Mouse (Mus musculus) intestine, embryonic 14.5 days (tissue): Measurements from ENCODE around the gene P2rx2. TPM values are rescaled to one million over a fixed set of nuclear protein-coding genes. Genes with fewer than 3 reads are reported as not detected.

Experiments used
- ATAC-seq: fragments of 200-750 bp; cut with Nextera tagmentation; replicated peaks from 2 replicates; pipeline ENCODE4 v1.8.0; 2017; ENCODE audit warnings: low read depth, moderate number of reproducible peaks, moderate TSS enrichment, moderate library complexity; ENCODE audit not compliant: low FRiP score, low TSS enrichment
- DNase-seq: peaks from one replicate; pipeline ENCODE4 v3.0.0-alpha.2; 2018; ENCODE audit warnings: low spot score
- H3K27ac ChIP-seq: fragments of 300-500 bp; sonication (generic); 2 replicates; pipeline ENCODE4 v1.5.1; 2014; ENCODE audit warnings: low read depth, mild to moderate bottlenecking, control low read depth
- H3K27me3 ChIP-seq: fragments of 300-500 bp; sonication (generic); replicated peaks from 2 replicates; pipeline ENCODE4 v1.6.1; 2014; ENCODE audit warnings: low read length, control low read depth; ENCODE audit not compliant: control insufficient read depth, insufficient read depth
- H3K36me3 ChIP-seq: fragments of 300-500 bp; sonication (generic); 2 replicates; pipeline ENCODE4 v1.6.1; 2014; ENCODE audit warnings: low read length, control low read depth; ENCODE audit not compliant: control insufficient read depth, insufficient read depth
- H3K4me1 ChIP-seq: fragments of 300-500 bp; sonication (generic); replicated peaks from 2 replicates; pipeline ENCODE4 v1.6.1; 2014; ENCODE audit warnings: low read length, control low read depth, mixed read lengths; ENCODE audit not compliant: control insufficient read depth, insufficient read depth
- H3K4me2 ChIP-seq: fragments of 300-500 bp; sonication (generic); 2 replicates; pipeline ENCODE4 v1.6.1; 2014; ENCODE audit warnings: low read length
- H3K4me3 ChIP-seq: fragments of 300-500 bp; sonication (generic); 2 replicates; pipeline ENCODE4 v1.5.1; 2014; ENCODE audit warnings: low read depth, low read length, control low read depth, mixed read lengths
- H3K9ac ChIP-seq: fragments of 300-500 bp; sonication (generic); 2 replicates; pipeline ENCODE4 v1.6.1; 2014; ENCODE audit warnings: mild to moderate bottlenecking, low read length
- H3K9me3 ChIP-seq: fragments of 300-500 bp; sonication (generic); 2 replicates; pipeline ENCODE4 v1.6.1; 2016; ENCODE audit warnings: low read length, control low read depth; ENCODE audit not compliant: control insufficient read depth
- WGBS: fragments of 180-500 bp; shearing (Covaris S2); extraction: QIAGEN DNeasy Blood & Tissue Kit; methylation state at CpG from one replicate; pipeline ENCODE4 v1.1.7; 2014; 5-methylcytosine and 5-hydroxymethylcytosine counted together
- polyA plus RNA-seq: library from polyadenylated mRNA; unstranded; fragments of >200 nt; fragmentation: Nextera tagmentation; extraction: Ambion mirVana; gene quantifications from 2 replicates; pipeline ENCODE4 v1.2.1, GENCODE M21; 2014

Gene P2rx2
- polyA plus RNA-seq, result 0.77 and 1.1 TPM in 2 replicates

- H3K9me3 ChIP-seq, result no peaks in the 10 kb centered on the region
- DNase-seq (peak; percentile 81), ATAC-seq (peak; percentile 80)
- no peak within 1 kb of the TSS for H3K27ac ChIP-seq
- H3K4me1 ChIP-seq, result peaks cover 5% of the 10 kb centered on the region; the same call in 1 of the 2 replicates
- peak within 1 kb of the TSS; percentile 95 for H3K4me2 ChIP-seq
- peaks cover 26% of the 10 kb centered on the region for H3K27me3 ChIP-seq
- peak within 1 kb of the TSS; percentile 39 for H3K9ac ChIP-seq
- peaks cover 9% of the 10 kb centered on the region; the same call in 1 of the 2 replicates for H3K36me3 ChIP-seq
- H3K4me3 ChIP-seq, result peak within 1 kb of the TSS; percentile 42
- 2% methylated on average over 43 of the region's 43 CpGs for WGBS
Measured at GRCm38 (mm10) chr5:110342648-110343284, at the start of gene P2rx2. TSS of gene P2rx2 (minus strand) at chr5:110343212.

DNA sequence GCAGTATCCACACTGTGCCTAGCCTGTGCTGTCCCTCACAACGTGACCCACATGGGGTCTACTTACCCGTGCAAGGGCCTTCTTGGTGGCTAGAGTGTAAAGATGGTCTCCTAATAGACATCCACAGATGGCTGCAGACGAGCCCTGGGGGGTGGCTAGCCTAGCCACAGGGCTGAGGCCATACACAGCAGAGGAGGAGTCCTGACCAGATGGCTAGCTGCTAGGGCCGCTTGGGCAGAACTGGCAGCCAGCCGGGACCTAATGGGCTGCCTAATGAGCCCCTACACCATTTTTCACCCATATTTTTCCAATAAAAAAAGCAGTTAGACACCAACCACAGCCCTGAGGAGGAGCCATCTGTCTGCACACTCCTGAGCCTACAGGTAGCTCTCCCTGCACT is 49.7 kb upstream of the P2rx2 start:
- no peak for ATAC-seq
- WGBS, result 71% methylated on average over 5 of the region's 5 CpGs
- no peak overlapping the region for H3K9ac ChIP-seq
- H3K27ac ChIP-seq, result no peak overlapping the region
- no peak overlapping the region for H3K4me3 ChIP-seq
- DNase-seq, result no peak
- H3K4me1 ChIP-seq, result no peaks in the 10 kb centered on the region
- no peaks in the 10 kb centered on the region for H3K36me3 ChIP-seq
- no peaks in the 10 kb centered on the region for H3K9me3 ChIP-seq
- H3K27me3 ChIP-seq, result no peaks in the 10 kb centered on the region
- H3K4me2 ChIP-seq, result no peak overlapping the region

- Histone ChIP-seq H3K27ac (no peak overlapping the region), H3K27me3 (0 out of 2 replicates have a peak, but pooled peaks cover 4% of the 10 kb centered on the region), H3K4me1 (peaks cover 9% of the 10 kb centered on the region; the same call in 1 of the 2 replicates), H3K4me2 (no peak overlapping the region), H3K9me3 (no peaks in the 10 kb centered on the region), H3K9ac (no peak overlapping the region), H3K4me3 (no peak overlapping the region), H3K36me3 (no peaks in the 10 kb centered on the region)
- ATAC-seq (no peak), DNase-seq (no peak)
- 82% methylated on average over 4 of the region's 4 CpGs for WGBS
Measured at GRCm38 (mm10) chr5:110390631-110391030, 47.6 kb upstream of the P2rx2 start.

GRCm38 (mm10) chr5:110387332-110387731 is 44.3 kb upstream of the P2rx2 start:
- 17% methylated on average over 8 of the region's 8 CpGs for WGBS
- no peaks in the 10 kb centered on the region for H3K9me3 ChIP-seq
- ATAC-seq (no peak), DNase-seq (peak; percentile 61)
- H3K27me3 ChIP-seq, result 0 out of 2 replicates have a peak, but pooled peaks cover 4% of the 10 kb centered on the region
- H3K4me2 ChIP-seq, result peak overlapping the region; percentile 69
- no peaks in the 10 kb centered on the region for H3K36me3 ChIP-seq
- H3K4me1 ChIP-seq, result peaks cover 10% of the 10 kb centered on the region; the same call in 1 of the 2 replicates
- H3K27ac ChIP-seq, result no peak overlapping the region
- peak overlapping the region; percentile 67 for H3K4me3 ChIP-seq
- peak overlapping the region; percentile 45 for H3K9ac ChIP-seq

GRCm38 (mm10) chr5:110386371-110387330 is 43.6 kb upstream of the P2rx2 start:
- ATAC-seq (peak; percentile 91), DNase-seq (peak; percentile 81)
- Histone ChIP-seq H3K4me2 (peak overlapping the region; percentile 69), H3K36me3 (no peaks in the 10 kb centered on the region), H3K27ac (no peak overlapping the region), H3K4me1 (peaks cover 10% of the 10 kb centered on the region; the same call in 1 of the 2 replicates), H3K4me3 (peak overlapping the region; percentile 67), H3K9ac (peak overlapping the region; percentile 45), H3K9me3 (no peaks in the 10 kb centered on the region), H3K27me3 (0 out of 2 replicates have a peak, but pooled peaks cover 4% of the 10 kb centered on the region)
- WGBS, result 1% methylated on average over 87 of the region's 90 CpGs

DNA sequence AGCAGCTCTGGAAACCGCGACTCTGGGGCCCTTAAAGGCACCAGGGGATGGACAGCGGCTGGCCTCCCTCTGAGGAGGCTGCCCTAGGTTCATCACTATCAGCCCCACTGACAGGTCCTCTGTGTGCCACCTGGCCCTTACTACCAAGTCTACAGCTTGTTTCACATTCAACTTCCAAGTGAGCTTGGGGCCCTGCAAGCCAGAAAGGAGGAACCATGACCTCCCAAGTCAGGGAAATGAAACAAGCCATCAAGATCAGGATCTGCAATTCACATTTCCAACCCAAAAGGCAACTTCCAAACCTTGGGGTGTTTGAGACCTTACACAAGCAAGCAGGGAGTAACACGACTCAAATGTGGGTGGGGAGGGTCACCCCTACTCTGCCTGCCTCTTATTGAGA is 42.3 kb upstream of the P2rx2 start:
- Histone ChIP-seq H3K4me3 (no peak overlapping the region), H3K27ac (no peak overlapping the region), H3K27me3 (0 out of 2 replicates have a peak, but pooled peaks cover 4% of the 10 kb centered on the region), H3K36me3 (no peaks in the 10 kb centered on the region), H3K9me3 (no peaks in the 10 kb centered on the region), H3K4me2 (0 out of 2 replicates have a peak overlapping the region, but pooled peaks have one; percentile 69), H3K9ac (no peak overlapping the region), H3K4me1 (peaks cover 10% of the 10 kb centered on the region; the same call in 1 of the 2 replicates)
- 60% methylated on average over 4 of the region's 4 CpGs for WGBS
- no peak for DNase-seq
- no peak for ATAC-seq

DNA sequence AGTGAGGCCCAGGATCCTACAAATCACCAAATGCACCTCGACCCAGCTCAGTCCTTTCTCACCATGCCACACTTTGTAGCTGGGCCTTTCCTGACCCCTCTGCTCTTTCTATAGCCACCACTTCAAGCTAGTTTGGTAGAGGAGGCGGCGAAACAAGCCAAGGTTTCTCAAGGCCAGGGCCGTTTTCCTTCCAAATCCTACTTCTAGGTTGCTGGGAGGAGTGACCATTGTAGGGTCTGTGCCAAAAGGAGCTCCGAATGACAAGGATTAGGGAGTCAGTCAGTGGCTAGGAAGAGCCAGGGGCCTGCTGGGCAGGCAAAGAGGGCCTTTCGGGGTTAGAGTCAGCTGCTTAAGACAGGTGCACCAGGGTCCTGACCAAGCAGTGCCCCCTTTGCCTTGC is 41.5 kb upstream of the P2rx2 start:
- H3K27ac ChIP-seq, result no peak overlapping the region
- H3K36me3 ChIP-seq, result no peaks in the 10 kb centered on the region; the same call in 1 of the 2 replicates
- DNase-seq, result no peak
- H3K9ac ChIP-seq, result no peak overlapping the region
- WGBS, result 80% methylated on average over 6 of the region's 6 CpGs
- no peak overlapping the region for H3K4me2 ChIP-seq
- 0 out of 2 replicates have a peak, but pooled peaks cover 4% of the 10 kb centered on the region for H3K27me3 ChIP-seq
- no peaks in the 10 kb centered on the region for H3K9me3 ChIP-seq
- ATAC-seq, result no peak
- peaks cover 10% of the 10 kb centered on the region; the same call in 1 of the 2 replicates for H3K4me1 ChIP-seq
- no peak overlapping the region for H3K4me3 ChIP-seq

GRCm38 (mm10) chr5:110379823-110380222 is 36.8 kb upstream of the P2rx2 start:
- H3K9ac ChIP-seq, result no peak overlapping the region
- H3K4me1 ChIP-seq, result no peaks in the 10 kb centered on the region
- no peak for DNase-seq
- H3K4me3 ChIP-seq, result no peak overlapping the region
- no peak overlapping the region for H3K27ac ChIP-seq
- 84% methylated on average over 4 of the region's 4 CpGs for WGBS
- no peaks in the 10 kb centered on the region for H3K9me3 ChIP-seq
- peaks cover 13% of the 10 kb centered on the region; the same call in 1 of the 2 replicates for H3K36me3 ChIP-seq
- H3K27me3 ChIP-seq, result no peaks in the 10 kb centered on the region
- no peak for ATAC-seq
- no peak overlapping the region for H3K4me2 ChIP-seq
